Mouse (Mus musculus) lung, adult 2 months (tissue): ENCODE data around the gene Tfb2m. TPM values are rescaled to one million over a fixed set of nuclear protein-coding genes. Genes with fewer than 3 reads are reported as not detected.
A peak's percentile ranks its signal among the peaks of the same experiment; 100 is the strongest.

Experiments used
- DNase-seq: peaks from one replicate; pipeline ENCODE4 v3.0.0; 2022
- H3K4me1 ChIP-seq: fragments of 200-500 bp; 2 replicates; pipeline ENCODE4 v1.6.1; 2011; ENCODE audit warnings: low read length; ENCODE audit not compliant: control insufficient read depth, insufficient read depth
- H3K4me3 ChIP-seq: fragments of 200-500 bp; replicated peaks from 2 replicates; pipeline ENCODE3; 2011; ENCODE audit warnings: low read depth, mild to moderate bottlenecking, control low read depth, low read length; ENCODE audit errors: extremely low read depth
- CTCF ChIP-seq: fragments of 200-500 bp; IDR thresholded peaks from 2 replicates; pipeline ENCODE4 v1.5.1; 2011; ENCODE audit warnings: mild to moderate bottlenecking, low read length, control low read depth; ENCODE audit not compliant: insufficient read depth
- POLR2A ChIP-seq: fragments of 200-500 bp; IDR thresholded peaks from 2 replicates; pipeline ENCODE4 v1.6.1; 2011; ENCODE audit warnings: low read depth, mild to moderate bottlenecking, control low read depth, low read length, borderline replicate concordance; ENCODE audit errors: extremely low read depth
- WGBS: fragments of 180-500 bp; shearing (Covaris S2); methylation state at CpG from one replicate; pipeline ENCODE4 v1.1.7; 2018; 5-methylcytosine and 5-hydroxymethylcytosine counted together
- polyA plus RNA-seq: library from polyadenylated mRNA; depleted of rRNA; stranded (reverse); fragments of >200 nt; gene quantifications from 2 replicates; pipeline ENCODE4 v1.2.3, GENCODE M21; 2012; rRNA removed

Tfb2m gene
- polyA plus RNA-seq = 6.6 and 8.4 TPM in 2 replicates

DNA sequence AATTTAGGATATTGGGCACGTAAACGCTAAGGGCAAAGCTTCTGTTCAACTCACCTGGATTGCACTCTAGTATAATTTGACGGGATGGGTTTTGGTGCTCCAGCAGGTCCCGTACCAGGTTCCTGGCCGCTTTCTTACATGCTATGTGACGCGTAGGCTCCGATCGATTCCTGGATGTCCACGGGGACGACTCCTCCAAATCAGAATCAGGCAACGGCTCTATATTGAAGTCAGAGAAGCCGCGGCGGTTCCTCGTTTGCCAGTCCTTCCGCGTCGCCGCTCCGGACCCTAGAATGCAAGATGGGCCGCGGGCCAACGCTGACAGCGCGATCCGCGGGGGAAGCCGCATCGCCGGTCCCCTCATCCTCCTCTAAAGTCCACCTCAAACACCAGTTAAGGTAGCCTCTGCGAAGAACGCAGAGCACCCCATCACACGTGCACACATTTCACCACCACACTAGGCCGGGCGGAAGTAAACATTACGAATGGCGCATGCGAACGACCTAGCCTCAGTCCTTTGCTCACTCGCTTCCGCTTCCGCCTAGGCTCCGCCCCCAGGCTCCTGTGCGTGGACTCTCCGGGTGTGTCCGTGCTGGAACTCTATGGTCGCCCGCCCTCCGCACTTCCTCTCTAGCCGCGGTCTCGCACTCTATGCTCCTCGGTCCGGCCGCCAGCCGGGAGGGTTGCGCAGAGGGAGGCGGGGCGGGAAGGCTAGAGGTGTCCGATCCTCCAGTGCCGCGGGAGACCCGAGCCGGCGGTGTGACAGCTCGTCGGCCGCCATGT, at the start of gene Tfb2m, which contains the start of gene Cnst:
Gene Tfb2m (minus strand): TSS at position 500 of the 783 bp plus-strand sequence.
Gene Cnst (plus strand): TSS at position 603 of the 783 bp plus-strand sequence.
- WGBS = under 1% methylated on average over 69 of the region's 69 CpGs
- DNase-seq = peak; percentile 97
- H3K4me3 ChIP-seq = peak within 1 kb of the TSS; percentile 64
- H3K4me1 ChIP-seq = peaks cover 12% of the 10 kb centered on the region; the same call in 1 of the 2 replicates

GRCm38 (mm10) chr1:179592972-179593371, 46.9 kb upstream of the Tfb2m start:
- no peak for DNase-seq
- no peak overlapping the region for H3K4me3 ChIP-seq
- 79% methylated on average over 7 of the region's 7 CpGs for WGBS
- TF ChIP-seq POLR2A = no peak
- TF ChIP-seq CTCF = peak; percentile 58
- no peaks in the 10 kb centered on the region for H3K4me1 ChIP-seq

DNA sequence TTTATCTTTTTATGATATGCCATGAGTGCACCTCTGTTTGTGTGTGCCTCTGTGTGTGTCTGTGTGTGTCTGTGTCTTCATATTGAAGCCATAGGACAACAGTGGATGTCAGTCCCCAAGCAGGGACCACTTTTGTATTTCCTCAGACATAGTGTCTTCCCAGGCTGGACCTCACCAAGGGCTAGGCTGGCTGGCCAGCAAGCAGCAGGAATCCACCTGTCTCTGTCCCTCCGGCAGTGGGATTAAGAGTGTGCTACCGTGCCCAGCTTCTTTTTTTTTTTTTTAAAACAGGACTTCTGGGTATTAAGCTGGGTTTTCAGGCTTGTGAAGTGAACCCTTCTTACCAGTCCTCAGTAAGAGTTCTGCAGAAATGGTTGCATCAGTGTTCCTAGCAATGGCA, 46.1 kb upstream of the Tfb2m start:
- H3K4me3 ChIP-seq = no peak overlapping the region
- peaks cover 2% of the 10 kb centered on the region for H3K4me1 ChIP-seq
- no peak for DNase-seq
- WGBS = 92% methylated on average over 2 of the region's 2 CpGs
- TF ChIP-seq CTCF = no peak
- no peak for TF ChIP-seq POLR2A

DNA sequence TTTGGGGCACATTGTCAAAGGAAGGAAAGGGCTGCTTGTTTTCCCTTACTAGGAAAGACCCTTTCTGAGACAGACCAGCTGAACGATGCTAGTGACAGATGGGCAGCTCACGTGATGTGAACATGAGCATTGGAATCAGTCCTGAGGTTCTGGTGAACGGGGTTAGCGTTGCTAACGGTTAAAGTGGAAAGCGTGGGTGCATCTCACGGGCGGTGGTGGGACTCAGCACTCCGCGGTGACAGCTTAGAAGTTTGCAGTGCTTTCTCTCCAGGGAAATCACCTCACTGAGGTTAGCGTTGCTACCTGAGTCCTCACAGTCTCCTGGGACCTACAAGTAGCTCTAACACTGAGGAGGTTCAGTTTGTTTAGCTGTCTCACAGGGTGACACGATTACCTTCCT, 45.6 kb upstream of the Tfb2m start:
- WGBS = 75% methylated on average over 12 of the region's 12 CpGs
- DNase-seq = no peak
- H3K4me1 ChIP-seq = peaks cover 6% of the 10 kb centered on the region
- TF ChIP-seq CTCF (no peak), POLR2A (no peak)
- H3K4me3 ChIP-seq = no peak overlapping the region

- TF ChIP-seq POLR2A (no peak), CTCF (no peak)
- Histone ChIP-seq H3K4me3 (no peak overlapping the region), H3K4me1 (peaks cover 10% of the 10 kb centered on the region)
- 52% methylated on average over 4 of the region's 4 CpGs for WGBS
- no peak for DNase-seq
These were observed 42.2 kb upstream of the Tfb2m start for GRCm38 (mm10) chr1:179588230-179588629.

- H3K4me3 ChIP-seq = no peak overlapping the region
- no peak for DNase-seq
- peaks cover 18% of the 10 kb centered on the region for H3K4me1 ChIP-seq
- TF ChIP-seq POLR2A (no peak), CTCF (no peak)
- 48% methylated on average over 3 of the region's 3 CpGs for WGBS
These were observed 40.5 kb upstream of the Tfb2m start for GRCm38 (mm10) chr1:179586430-179587095.

GRCm38 (mm10) chr1:179585646-179586045, 39.6 kb upstream of the Tfb2m start:
- WGBS = 83% methylated on average over 9 of the region's 9 CpGs
- TF ChIP-seq CTCF = no peak
- no peak for TF ChIP-seq POLR2A
- no peak for DNase-seq
- H3K4me1 ChIP-seq = peaks cover 18% of the 10 kb centered on the region
- H3K4me3 ChIP-seq = no peak overlapping the region

GRCm38 (mm10) chr1:179584220-179584619, 38.2 kb upstream of the Tfb2m start:
- TF ChIP-seq POLR2A (no peak), CTCF (no peak)
- peaks cover 18% of the 10 kb centered on the region for H3K4me1 ChIP-seq
- 85% methylated on average over 4 of the region's 4 CpGs for WGBS

GRCm38 (mm10) chr1:179583090-179583489, 37.0 kb upstream of the Tfb2m start:
- H3K4me3 ChIP-seq = no peak overlapping the region
- TF ChIP-seq POLR2A (no peak), CTCF (no peak)
- 85% methylated on average over 3 of the region's 3 CpGs for WGBS
- H3K4me1 ChIP-seq = peaks cover 18% of the 10 kb centered on the region
- no peak for DNase-seq

More at GRCm38 (mm10) chr1:179584220-179584619, 38.2 kb upstream of the Tfb2m start:
- no peak for DNase-seq
- no peak overlapping the region for H3K4me3 ChIP-seq
